Mouse (Mus musculus) liver (tissue): ENCODE measurements around the gene Lsm3.

Experiments
- DNase-seq: peaks from one replicate; pipeline ENCODE4 v3.0.0-alpha.2; 2020; ENCODE audit warnings: mixed read lengths

Lsm3 gene

DNA sequence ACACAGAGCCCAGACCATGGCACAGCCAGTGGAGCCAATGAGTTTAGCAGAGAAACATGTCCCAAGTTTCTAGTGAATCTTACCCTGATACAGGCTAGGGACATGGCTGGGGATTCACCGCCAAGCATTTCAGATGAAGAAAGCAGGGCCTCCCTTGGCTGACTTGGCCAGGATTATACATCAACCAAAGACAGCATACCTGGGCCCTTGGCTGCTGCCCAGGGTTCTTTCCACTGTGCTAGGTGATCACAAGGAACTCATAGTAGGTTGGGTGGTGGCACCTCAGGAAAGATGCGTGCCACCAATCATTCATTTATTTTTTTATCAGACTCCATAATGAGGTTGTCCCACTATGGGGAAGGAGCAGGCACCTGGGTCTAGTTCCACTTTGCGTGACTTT, 44.5 kb downstream of the Lsm3 start:
- DNase-seq: no peak

DNA sequence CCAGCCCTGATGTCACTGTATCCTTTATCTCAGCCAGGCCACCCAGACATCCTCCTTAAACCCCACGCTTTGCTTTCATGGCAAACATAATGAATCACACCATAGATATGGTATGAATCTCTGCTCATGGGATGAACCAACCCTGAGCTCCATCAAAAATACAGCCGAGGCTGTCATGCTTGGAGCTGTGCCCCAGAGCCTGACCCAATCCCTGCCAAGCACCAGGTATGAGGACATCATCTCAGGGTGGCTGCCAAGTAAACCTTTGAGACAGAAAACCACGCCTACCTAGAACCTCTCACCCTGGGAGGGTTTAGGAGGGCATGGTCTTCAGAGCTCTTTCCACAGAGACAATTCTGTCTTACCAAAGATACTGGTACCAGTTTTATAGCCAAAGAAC, 47.3 kb downstream of the Lsm3 start:
- no peak for DNase-seq

- DNase-seq: no peak
These were observed 50.7 kb downstream of the Lsm3 start for GRCm38 (mm10) chr6:91566407-91566806.
